Mouse (Mus musculus) liver, embryonic 11.5 days (tissue): Measurements from ENCODE around the gene Cfl1. TPM values are rescaled to one million over a fixed set of nuclear protein-coding genes. Genes with fewer than 3 reads are reported as not detected.
"Not testable (repeated sequence)": the region's sequence is repeated elsewhere in the genome, so short reads cannot be mapped to it uniquely, and the experiment has no call there.

Experiments
- ATAC-seq: fragments of 200-750 bp; cut with Nextera tagmentation; replicated peaks from 2 replicates; pipeline ENCODE4 v1.8.0; 2017; ENCODE audit warnings: moderate number of reproducible peaks, mild to moderate bottlenecking, moderate TSS enrichment, moderate library complexity; ENCODE audit not compliant: low FRiP score
- DNase-seq: peaks from one replicate; pipeline ENCODE4 v3.0.0-alpha.2; 2017; ENCODE audit warnings: low spot score
- H3K27ac ChIP-seq: fragments of 300-500 bp; sonication (generic); 2 replicates; pipeline ENCODE4 v1.5.1; 2014; ENCODE audit warnings: mild to moderate bottlenecking, low read depth, low read length, control low read depth
- H3K27me3 ChIP-seq: fragments of 300-500 bp; sonication (generic); replicated peaks from 2 replicates; pipeline ENCODE4 v1.6.1; 2014; ENCODE audit warnings: low read length, mixed read lengths; ENCODE audit not compliant: control insufficient read depth, insufficient read depth
- H3K36me3 ChIP-seq: fragments of 300-500 bp; sonication (generic); 2 replicates; pipeline ENCODE4 v1.6.1; 2014; ENCODE audit warnings: mild to moderate bottlenecking, low read length, moderate library complexity, mixed read lengths; ENCODE audit not compliant: control insufficient read depth, insufficient read depth
- H3K4me1 ChIP-seq: fragments of 300-500 bp; sonication (generic); replicated peaks from 2 replicates; pipeline ENCODE4 v1.6.1; 2014; ENCODE audit warnings: low read length, mixed read lengths; ENCODE audit not compliant: control insufficient read depth, insufficient read depth
- H3K4me2 ChIP-seq: fragments of 300-500 bp; sonication (generic); 2 replicates; pipeline ENCODE4 v1.6.1; 2014; ENCODE audit warnings: mild to moderate bottlenecking, control low read depth, moderate library complexity
- H3K4me3 ChIP-seq: fragments of 300-500 bp; sonication (generic); 2 replicates; pipeline ENCODE4 v1.5.1; 2014; ENCODE audit warnings: low read depth, low read length, control low read depth
- H3K9ac ChIP-seq: fragments of 300-500 bp; sonication (generic); 2 replicates; pipeline ENCODE4 v1.6.1; 2014; ENCODE audit warnings: low read depth, low read length, control low read depth
- H3K9me3 ChIP-seq: fragments of 300-500 bp; sonication (generic); 2 replicates; pipeline ENCODE4 v1.6.1; 2016; ENCODE audit warnings: low read length, inconsistent platforms, mixed read lengths; ENCODE audit not compliant: control insufficient read depth
- WGBS: fragments of 180-500 bp; shearing (Covaris S2); extraction: QIAGEN DNeasy Blood & Tissue Kit; methylation state at CpG from one replicate; pipeline ENCODE4 v1.1.7; 2014; 5-methylcytosine and 5-hydroxymethylcytosine counted together
- polyA plus RNA-seq: library from polyadenylated mRNA; unstranded; fragments of >200 nt; fragmentation: Nextera tagmentation; extraction: Ambion mirVana; gene quantifications from 2 replicates; pipeline ENCODE4 v1.2.1, GENCODE M21; 2014

The Cfl1 gene
- polyA plus RNA-seq, 1 experiment from 2014 or later, result 2,516 TPM

DNA sequence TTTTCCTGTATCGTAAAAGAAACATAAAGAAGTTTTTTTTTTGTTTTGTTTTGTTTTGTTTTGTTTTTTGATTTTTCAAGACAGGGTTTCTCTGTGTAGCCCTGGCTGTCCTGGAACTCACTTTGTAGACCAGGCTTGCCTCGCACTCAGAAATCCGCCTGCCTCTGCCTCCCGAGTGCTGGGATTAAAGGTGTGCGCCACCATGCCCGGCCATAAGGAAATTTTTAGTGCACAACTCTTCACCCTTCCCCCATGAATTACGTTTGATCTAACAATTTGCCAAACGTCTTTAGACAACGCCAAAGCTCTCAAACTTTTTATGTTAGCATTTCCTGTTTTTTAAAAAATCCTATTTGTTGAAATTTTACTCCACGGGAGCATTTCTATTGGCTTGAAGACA lies 534 bp upstream of the Cfl1 start:
- not testable (repeated sequence) for ATAC-seq, DNase-seq, H3K27me3 ChIP-seq, H3K9me3 ChIP-seq
- Histone ChIP-seq H3K4me2 (peak overlapping the region; percentile 99), H3K4me1 (peaks cover 25% of the 10 kb centered on the region), H3K36me3 (peaks cover 35% of the 10 kb centered on the region), H3K9ac (peak overlapping the region; percentile 8; the same call in 1 of the 2 replicates), H3K27ac (peak overlapping the region; percentile 100), H3K4me3 (peak overlapping the region; percentile 97)
- WGBS, result 40% methylated on average over 10 of the region's 10 CpGs

DNA sequence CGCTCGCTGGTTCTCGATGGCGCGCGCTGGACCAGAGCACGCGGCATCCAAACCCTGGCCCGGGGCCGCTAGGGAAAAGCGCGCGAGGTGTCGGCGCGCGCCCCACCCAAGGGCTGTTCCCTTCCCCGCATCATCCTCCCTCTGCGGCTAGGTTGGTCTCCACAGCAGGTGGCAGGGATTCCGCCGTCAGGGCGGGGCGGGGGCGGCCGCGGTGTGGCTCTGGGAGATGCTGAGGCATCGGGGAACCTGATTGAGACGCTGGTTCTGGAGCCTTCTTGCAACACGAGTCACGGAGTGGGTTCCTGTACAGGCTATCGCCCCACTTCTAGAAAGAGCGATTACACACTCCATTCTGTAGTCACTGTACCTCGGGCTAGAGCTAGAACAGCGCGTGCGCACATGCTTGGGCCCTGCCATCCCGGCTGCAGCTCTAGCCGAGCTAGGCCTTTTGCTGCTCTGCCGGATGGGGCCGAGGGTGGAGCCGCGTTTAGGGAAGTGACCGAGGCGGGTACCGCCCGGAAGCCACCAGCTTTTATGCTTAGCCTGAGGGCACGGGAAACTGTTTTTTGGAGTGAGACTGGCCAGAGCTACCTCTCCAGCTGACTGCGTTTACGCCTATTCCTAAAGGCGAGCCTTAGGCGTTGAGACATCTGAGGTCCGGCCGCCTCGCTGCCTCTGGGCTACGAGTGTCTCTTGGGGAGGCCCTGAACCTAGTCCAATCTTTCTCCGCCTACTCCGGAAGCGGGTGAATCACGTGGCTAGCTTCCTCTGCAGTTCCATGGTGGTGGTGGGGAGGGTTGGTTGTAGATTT lies 848 bp downstream of the Cfl1 start:
- H3K4me2 ChIP-seq, result peak overlapping the region; percentile 99
- WGBS, result under 1% methylated on average over 59 of the region's 59 CpGs
- H3K27ac ChIP-seq, result peak overlapping the region; percentile 100
- no peaks in the 10 kb centered on the region for H3K27me3 ChIP-seq
- H3K9me3 ChIP-seq, result no peaks in the 10 kb centered on the region
- ATAC-seq (peak; percentile 42), DNase-seq (peak; percentile 85)
- H3K4me1 ChIP-seq, result peaks cover 25% of the 10 kb centered on the region
- H3K9ac ChIP-seq, result peak overlapping the region; percentile 98
- H3K36me3 ChIP-seq, result peaks cover 39% of the 10 kb centered on the region
- H3K4me3 ChIP-seq, result peak overlapping the region; percentile 97

DNA sequence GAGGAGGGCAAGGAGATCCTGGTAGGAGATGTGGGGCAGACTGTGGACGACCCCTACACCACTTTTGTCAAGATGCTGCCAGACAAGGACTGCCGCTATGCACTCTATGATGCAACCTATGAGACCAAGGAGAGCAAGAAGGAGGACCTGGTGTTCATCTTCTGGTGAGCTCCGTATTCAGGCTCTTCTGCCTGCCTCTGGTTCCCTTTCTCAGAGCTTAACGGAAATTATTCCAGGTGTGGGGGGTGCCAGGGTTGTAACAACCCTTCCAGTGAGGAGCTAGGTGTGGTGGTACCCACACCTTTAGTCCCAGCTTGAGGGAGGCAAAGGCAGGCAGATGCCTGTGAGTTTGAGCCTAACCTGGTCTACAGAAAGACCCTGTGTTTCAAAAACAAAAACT lies 2.4 kb downstream of the Cfl1 start:
- Histone ChIP-seq H3K27me3 (no peaks in the 10 kb centered on the region), H3K9ac (no peak overlapping the region), H3K4me3 (no peak overlapping the region), H3K27ac (no peak overlapping the region), H3K4me1 (peaks cover 19% of the 10 kb centered on the region), H3K36me3 (peaks cover 50% of the 10 kb centered on the region), H3K4me2 (no peak overlapping the region), H3K9me3 (no peaks in the 10 kb centered on the region)
- WGBS, result 83% methylated on average over 4 of the region's 4 CpGs
- no peak for ATAC-seq
- no peak for DNase-seq

DNA sequence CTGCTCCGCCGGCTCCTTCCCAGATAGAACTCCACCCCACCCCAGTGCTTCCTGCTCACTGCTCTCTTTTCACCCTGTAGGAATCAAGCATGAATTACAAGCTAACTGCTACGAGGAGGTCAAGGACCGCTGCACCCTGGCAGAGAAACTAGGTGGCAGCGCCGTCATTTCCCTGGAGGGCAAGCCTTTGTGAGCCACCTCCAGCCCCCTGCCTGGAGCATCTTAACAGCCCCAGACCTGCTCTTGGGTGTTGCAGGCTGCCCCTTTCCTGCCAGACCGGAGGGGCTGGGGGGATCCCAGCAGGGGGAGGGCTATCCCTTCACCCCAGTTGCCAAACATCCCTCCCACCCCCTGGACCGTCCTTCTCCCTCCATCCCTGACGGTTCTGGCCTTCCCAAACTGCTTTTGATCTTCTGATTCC lies 3.1 kb downstream of the Cfl1 start:
- ATAC-seq, H3K9me3 ChIP-seq, H3K9ac ChIP-seq, H3K4me2 ChIP-seq, H3K27me3 ChIP-seq, DNase-seq, H3K27ac ChIP-seq: not testable (repeated sequence)
- Histone ChIP-seq H3K36me3 (peaks cover 52% of the 10 kb centered on the region), H3K4me3 (peak overlapping the region; percentile 15; the same call in 1 of the 2 replicates), H3K4me1 (peaks cover 19% of the 10 kb centered on the region)
- WGBS, result 84% methylated on average over 9 of the region's 9 CpGs

DNA sequence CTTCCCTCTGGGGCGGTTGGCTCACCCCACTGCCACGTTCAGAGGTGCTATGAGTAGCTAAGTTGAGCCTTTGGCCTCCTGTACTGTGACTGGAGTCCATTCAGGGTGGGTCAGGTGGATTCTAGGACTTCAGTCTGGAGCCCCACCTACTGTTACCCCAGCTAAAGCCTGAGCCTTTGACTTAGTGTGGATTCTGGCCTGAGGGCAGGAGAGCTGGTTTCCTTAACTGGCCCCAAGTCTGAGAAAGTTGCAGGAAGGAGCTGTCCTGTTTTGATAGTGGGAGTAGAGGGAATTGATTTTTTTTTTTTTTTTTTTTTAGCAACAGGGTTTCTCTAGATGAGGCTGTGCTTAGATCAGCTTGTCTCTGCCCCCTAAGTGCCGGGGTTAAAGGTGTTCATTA lies 4.1 kb downstream of the Cfl1 start:
- no peak overlapping the region for H3K27ac ChIP-seq
- H3K4me3 ChIP-seq, result no peak overlapping the region
- H3K9me3 ChIP-seq, result no peaks in the 10 kb centered on the region
- 84% methylated on average over 3 of the region's 3 CpGs for WGBS
- H3K9ac ChIP-seq, result no peak overlapping the region
- H3K4me2 ChIP-seq, result no peak overlapping the region
- peaks cover 16% of the 10 kb centered on the region for H3K4me1 ChIP-seq
- H3K27me3 ChIP-seq, result no peaks in the 10 kb centered on the region
- ATAC-seq (no peak), DNase-seq (no peak)
- peaks cover 52% of the 10 kb centered on the region for H3K36me3 ChIP-seq

DNA sequence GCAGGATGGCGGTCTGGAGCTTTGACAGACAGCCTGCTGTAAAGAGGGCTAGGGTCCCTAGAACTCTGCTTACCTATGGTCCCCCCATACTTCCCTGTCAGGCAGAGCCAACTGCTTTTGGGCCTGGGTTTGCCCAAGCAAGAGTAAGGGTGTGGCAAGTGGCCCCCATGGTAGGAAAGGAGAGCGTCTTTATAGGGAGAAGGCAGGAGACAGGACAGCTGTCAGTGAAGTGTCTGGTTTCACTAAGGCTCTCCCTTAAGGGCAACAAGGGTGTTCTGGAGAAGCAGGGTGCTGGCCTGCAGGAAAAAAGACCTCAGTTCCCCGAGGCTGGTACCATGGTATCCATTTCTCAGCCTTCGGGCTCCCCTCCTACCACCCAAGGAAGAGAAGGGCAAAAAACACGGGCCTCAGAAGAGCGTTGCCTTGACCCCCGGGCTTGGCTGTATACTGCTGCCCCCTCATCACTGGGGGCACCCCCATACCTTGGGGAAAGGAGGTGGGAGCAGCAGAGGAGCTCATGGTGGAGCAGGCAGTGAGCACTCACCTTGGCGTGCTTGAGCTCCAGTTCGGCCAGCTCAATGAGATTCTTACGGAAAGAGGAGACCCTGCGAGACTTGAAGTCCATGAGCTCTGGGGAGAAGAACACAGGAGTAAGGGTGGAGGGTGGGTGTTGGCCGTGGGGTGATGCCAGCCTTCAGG lies 5.2 kb downstream of the Cfl1 start:
- H3K4me2 ChIP-seq, result no peak overlapping the region
- DNase-seq (no peak), ATAC-seq (no peak)
- H3K27ac ChIP-seq, result no peak overlapping the region
- no peak overlapping the region for H3K4me3 ChIP-seq
- no peaks in the 10 kb centered on the region for H3K27me3 ChIP-seq
- peaks cover 12% of the 10 kb centered on the region for H3K4me1 ChIP-seq
- no peak overlapping the region for H3K9ac ChIP-seq
- peaks cover 52% of the 10 kb centered on the region for H3K36me3 ChIP-seq
- WGBS, result 80% methylated on average over 12 of the region's 12 CpGs
- no peaks in the 10 kb centered on the region for H3K9me3 ChIP-seq

DNA sequence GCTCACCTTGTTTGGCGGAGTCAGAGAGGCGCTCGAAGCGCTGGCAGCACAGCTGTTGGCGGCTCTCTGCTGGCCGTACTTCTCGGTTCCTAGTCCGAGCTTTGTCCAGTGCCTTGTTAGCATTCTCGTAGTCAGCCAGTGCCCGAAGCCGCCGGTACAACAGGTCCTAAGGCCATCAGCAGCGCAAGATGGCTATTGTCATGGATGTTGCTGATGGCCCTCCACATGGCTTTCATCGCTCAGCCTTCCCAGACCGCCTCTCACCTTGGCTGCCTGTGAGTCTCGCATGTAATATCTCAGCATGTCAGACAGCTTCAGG lies 5.8 kb downstream of the Cfl1 start:
- H3K4me1 ChIP-seq, result peaks cover 12% of the 10 kb centered on the region
- ATAC-seq (no peak), DNase-seq (no peak)
- H3K9ac ChIP-seq, result no peak overlapping the region
- peaks cover 52% of the 10 kb centered on the region for H3K36me3 ChIP-seq
- H3K9me3 ChIP-seq, result no peaks in the 10 kb centered on the region
- no peak overlapping the region for H3K4me3 ChIP-seq
- no peak overlapping the region for H3K4me2 ChIP-seq
- no peaks in the 10 kb centered on the region for H3K27me3 ChIP-seq
- no peak overlapping the region for H3K27ac ChIP-seq
- 83% methylated on average over 16 of the region's 16 CpGs for WGBS

DNA sequence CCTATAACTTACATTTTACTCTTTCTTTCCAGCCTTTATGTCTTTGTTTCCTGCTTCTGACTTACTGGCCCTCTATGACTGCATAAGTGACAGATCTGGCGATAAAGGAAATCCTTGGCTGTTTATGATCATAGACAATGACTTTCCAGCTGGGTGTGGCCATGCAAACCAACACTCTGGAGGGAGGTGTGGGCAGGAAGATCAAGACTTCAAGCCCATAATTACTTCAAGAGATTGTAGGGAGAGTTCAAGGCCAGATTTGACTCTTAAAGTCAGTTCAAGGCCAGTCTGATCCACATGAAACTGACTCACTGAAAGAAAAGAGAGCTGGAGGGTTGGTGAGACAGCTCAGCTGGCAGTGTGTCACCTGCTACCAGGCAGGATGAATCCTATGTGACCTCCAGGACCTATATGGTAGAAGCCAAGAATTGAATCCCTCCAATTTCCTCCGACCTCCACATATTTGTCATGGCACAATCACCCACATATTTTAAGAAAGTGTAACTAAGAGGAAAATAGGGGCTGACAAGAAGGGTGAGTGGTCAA lies 10.1 kb downstream of the Cfl1 start:
- no peaks in the 10 kb centered on the region for H3K27me3 ChIP-seq
- DNase-seq (no peak), ATAC-seq (no peak)
- H3K9ac ChIP-seq, result no peak overlapping the region
- no peaks in the 10 kb centered on the region for H3K9me3 ChIP-seq
- no peaks in the 10 kb centered on the region for H3K4me1 ChIP-seq
- H3K4me3 ChIP-seq, result no peak overlapping the region
- 86% methylated on average over 2 of the region's 2 CpGs for WGBS
- H3K4me2 ChIP-seq, result no peak overlapping the region
- H3K27ac ChIP-seq, result no peak overlapping the region
- peaks cover 22% of the 10 kb centered on the region; the same call in 1 of the 2 replicates for H3K36me3 ChIP-seq
